Mouse (Mus musculus): ENCODE data around the gene Gan.

Gene Gan

DNA sequence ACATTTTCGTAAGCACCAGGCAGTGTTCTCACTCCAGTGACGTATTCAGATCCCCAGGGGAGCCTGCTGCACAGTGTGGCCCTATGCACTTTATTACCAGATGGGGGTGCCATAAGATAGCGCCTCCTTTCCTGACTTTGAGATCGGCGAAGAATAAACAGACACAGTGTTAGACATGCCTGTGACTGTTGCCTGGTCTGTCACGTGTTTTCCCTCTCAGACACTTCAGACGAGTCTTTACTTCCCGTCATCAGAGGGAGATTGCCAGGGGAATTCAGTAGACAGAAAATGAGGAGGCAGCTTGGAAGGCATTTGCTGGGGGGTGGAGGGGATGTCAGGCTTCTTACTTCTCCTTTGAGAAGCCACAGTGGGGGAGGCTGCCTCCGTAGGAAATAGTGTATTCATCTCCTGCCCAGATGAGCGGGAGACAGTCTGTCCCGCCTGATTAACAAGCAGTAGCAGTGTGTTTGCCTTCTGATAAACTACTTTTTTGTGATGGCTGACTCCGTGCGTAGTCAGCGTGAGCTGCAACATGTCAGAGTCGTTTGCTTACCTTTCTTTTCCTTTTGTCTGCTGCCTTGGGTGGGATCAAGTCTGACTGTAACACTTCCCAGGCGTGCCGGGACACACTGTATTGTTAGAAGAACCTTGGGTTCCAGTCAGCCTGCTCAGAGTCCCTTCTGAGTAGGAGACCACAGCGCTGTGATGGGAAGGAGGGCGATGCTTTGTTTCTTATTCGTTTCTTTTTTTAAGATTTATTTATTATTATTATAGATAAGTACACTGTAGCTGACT is 40.4 kb downstream of the Gan start:
- CTCF ChIA-PET = no interaction called here

DNA sequence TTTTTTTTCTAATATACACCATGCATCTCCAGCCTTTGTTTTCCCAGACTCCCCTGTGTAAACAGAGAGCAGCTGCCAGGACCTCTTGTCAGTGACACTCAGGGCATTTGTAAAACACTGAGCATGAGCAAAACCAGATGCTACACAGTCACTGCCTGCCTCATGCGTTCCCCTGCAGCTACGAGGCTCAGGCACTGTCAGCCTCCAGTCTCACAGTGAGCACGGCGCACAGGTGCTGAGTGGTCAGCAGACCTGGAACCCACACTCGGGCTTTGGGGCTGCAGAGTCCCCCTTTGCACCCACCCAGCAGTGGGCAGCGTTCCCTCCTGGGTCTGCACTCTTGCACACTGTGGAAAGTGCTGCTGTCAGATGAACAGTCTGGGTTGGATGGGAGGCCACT is 41.7 kb downstream of the Gan start:
- CTCF ChIA-PET = no interaction called here

DNA sequence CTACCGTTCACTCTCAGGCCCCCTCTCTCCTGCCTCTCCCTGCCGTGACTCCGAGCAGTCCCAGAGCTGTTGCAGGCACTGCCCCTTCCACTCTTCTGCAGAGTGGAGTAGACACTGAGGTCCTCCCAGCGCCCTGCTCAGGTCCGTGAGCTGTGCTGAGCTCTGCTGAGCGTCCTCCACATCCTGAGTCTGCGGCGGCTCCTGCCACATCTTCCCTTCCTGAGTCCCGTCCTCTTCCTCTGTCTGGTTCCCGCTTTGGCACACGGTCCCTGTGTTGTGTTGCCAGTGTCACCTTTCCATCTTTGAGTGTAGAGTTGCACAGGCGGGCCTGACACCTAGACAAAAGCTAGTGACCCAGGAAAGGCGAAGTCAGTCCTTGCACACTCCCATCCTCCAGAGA is 42.4 kb downstream of the Gan start:
- CTCF ChIA-PET = no interaction called here

GRCm38 (mm10) chr8:117200803-117201202 is 42.9 kb downstream of the Gan start:
- CTCF ChIA-PET = no interaction called here

DNA sequence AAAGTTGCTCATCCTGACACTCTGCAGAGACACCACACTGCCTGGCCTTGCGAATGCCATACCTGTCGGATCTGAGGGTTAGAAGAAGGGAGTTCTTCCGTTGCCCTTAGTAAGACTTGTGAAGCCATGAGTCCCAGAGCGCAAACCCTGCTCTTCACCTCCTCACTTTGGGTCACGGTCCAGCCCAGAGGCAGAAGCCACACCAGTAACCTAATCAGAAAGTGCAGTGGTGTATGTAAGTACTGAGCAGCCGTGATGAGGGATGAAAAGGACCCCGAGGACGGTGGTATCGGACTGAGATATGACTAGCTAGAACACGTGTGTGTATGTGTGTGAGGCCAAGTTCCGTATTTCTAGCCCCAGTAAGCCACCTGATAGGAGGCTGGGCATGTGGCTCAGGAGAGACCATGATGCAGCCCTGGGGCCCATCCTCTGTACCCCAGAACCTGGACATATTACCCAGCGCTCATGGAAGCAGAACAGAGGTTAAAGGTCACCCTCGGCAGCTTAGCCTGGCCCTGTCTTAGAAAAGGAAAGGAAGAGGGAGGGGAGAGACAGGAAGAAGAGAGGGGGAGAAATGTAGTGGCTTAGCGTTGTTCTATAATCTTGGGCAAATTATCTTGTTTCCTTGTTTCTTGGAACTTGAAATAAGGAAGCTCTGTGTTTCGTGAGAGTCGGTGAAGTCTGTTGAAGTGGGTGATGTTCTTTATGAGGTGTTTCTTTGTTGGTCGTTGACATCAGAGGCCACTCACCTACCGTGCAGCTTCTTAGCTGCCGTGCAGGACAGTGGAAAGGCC is 43.5 kb downstream of the Gan start:
- CTCF ChIA-PET = interaction anchor here (0.5 kb wide), 1 partner anchor 263 kb away, joined by 3 read pairs; no protein-coding TSS in a partner anchor

DNA sequence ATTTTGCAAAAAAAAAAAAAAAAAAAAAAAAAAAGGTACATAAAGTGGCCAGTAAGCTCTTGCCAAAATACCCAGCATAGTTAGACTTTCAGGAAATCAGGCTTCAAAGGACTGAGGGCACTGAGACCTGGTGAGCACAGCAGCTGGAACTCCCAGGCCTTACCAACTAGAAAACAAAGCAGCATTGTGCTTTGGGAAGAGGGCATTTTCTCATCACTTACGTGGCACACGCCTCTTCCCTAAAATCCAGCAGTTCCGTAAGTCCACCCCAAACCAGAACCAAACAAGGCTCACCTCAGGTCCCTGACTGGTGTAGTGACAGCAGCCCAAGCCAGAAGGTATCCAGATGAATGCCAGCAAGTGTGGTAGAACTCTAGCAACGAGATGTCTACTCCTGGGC is 45.1 kb downstream of the Gan start:
- CTCF ChIA-PET = interaction anchor here (0.6 kb wide), 1 partner anchor 261 kb away, joined by 7 read pairs; no protein-coding TSS in a partner anchor

- CTCF ChIA-PET = interaction anchor here (0.7 kb wide), 2 partner anchors 63 to 185 kb away, joined by 12 to 13 read pairs; no protein-coding TSS in a partner anchor
Observed at GRCm38 (mm10) chr8:117205884-117206283, 47.9 kb downstream of the Gan start.

- CTCF ChIA-PET = interaction anchor here (0.5 to 0.7 kb wide), 2 partner anchors 83 to 253 kb away, joined by 3 read pairs; no protein-coding TSS in a partner anchor
Observed at GRCm38 (mm10) chr8:117206636-117207035, 48.7 kb downstream of the Gan start.

- CTCF ChIA-PET = interaction anchor here (1.0 kb wide), 1 partner anchor 15 kb away, joined by 3 read pairs; no protein-coding TSS in a partner anchor
Observed at GRCm38 (mm10) chr8:117209150-117209549, 51.2 kb downstream of the Gan start.

DNA sequence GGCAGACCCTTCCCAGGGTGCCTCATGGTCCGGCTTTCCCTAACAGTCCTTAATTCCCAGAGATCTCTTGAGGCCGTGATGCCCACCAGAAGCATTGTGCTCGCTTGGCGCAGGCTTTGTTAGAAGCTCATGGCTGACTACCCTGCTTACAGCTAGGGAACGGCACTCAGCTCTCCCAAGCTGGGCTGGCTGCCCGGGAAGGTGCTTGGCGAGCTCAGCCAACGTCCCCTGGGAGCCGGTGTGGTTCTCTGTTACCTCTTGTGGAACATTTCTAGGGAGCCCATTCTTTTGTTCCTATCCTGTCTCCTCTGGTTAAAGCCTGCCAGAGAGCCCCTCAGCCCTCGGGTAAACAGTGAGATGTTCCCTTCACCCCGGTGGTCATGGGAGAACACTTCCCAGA is 54.2 kb downstream of the Gan start:
- CTCF ChIA-PET = no interaction called here

- CTCF ChIA-PET = no interaction called here
Observed at GRCm38 (mm10) chr8:117217724-117218123, 59.8 kb downstream of the Gan start.

GRCm38 (mm10) chr8:117222396-117222795 is 64.5 kb downstream of the Gan start:
- CTCF ChIA-PET = no interaction called here

GRCm38 (mm10) chr8:117224630-117225029 is 66.7 kb downstream of the Gan start:
- CTCF ChIA-PET = interaction anchor here (0.5 to 1.5 kb wide), 4 partner anchors 15 to 248 kb away, joined by 3 to 7 read pairs (median 3); no protein-coding TSS in a partner anchor

DNA sequence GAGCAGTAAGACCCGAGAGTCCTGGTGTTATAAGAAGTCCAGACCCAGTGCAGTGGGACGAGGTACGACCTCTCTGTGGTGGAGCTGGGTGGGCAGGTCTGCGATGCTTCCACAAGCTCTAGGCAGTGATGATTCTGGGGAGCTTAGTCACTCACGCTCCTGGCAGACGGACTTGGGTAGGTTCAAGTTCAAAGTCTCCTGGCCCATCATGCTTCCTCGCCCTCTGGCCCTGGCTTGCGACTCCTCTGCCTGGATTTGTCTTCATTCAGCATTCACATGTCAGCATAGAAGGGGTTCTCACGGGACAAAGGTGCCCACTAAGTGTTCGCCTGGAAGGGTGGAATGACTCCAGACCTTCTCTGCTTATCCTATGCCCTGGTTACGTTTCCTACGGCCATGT is 68.4 kb downstream of the Gan start:
- CTCF ChIA-PET = no interaction called here

DNA sequence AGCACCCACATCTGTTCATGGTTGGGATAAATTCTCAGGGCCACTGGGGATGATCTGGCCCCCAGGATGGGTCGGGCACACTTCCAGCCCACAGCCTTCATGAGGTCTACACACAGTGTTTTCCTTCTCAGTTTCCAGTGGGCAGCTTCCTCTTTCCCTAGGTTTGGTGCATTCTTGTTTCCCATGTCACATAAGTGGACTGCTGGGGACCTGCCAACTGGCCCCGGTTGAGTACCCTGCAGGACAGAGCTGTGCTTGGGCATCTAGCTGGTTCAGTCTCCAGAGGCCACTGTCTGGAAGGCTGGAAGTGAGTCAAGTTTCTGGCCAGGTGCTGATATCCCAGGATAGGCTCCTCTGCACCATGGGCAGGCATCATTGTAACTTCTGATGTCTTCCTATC is 69.4 kb downstream of the Gan start:
- CTCF ChIA-PET = no interaction called here

GRCm38 (mm10) chr8:117233199-117233598 is 75.3 kb downstream of the Gan start:
- CTCF ChIA-PET = interaction anchor here (0.5 to 1.1 kb wide), 4 partner anchors 10 to 472 kb away, joined by 3 to 8 read pairs (median 6); no protein-coding TSS in a partner anchor

- CTCF ChIA-PET = no interaction called here
Observed at GRCm38 (mm10) chr8:117236531-117236930, 78.6 kb downstream of the Gan start.

DNA sequence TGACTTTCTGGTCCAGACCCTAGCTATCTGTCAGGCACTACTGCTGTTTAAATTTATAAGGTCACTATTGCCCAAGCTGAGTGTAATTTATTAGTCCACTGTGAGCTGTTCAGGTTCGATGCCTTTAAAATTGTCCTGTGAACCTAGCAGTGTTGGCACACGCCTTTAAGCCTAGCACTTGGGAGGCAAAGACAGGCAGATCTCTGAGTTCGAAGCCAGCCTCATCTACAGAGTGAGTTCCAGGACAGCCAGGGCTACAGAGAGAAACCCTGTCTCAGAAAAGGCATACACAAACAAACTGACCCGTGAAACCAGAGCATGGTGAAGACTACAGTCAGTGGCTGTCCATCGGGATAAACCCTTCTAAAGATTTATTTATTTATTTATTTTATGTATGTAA is 82.4 kb downstream of the Gan start:
- CTCF ChIA-PET = no interaction called here

GRCm38 (mm10) chr8:117240841-117241494 is 83.0 kb downstream of the Gan start:
- CTCF ChIA-PET = no interaction called here

GRCm38 (mm10) chr8:117241848-117242247 is 83.9 kb downstream of the Gan start:
- CTCF ChIA-PET = no interaction called here

- CTCF ChIA-PET = no interaction called here
Observed at GRCm38 (mm10) chr8:117242286-117242685, 84.4 kb downstream of the Gan start.

- CTCF ChIA-PET = interaction anchor here (0.7 kb wide), 1 partner anchor 27 kb away, joined by 5 read pairs; no protein-coding TSS in a partner anchor
Observed at GRCm38 (mm10) chr8:117244601-117245000, 86.7 kb downstream of the Gan start.
